Mouse (Mus musculus) WW6 (cell line): ENCODE data around the gene Arhgap10.
"Not testable (repeated sequence)": the region's sequence is repeated elsewhere in the genome, so short reads cannot be mapped to it uniquely, and the experiment has no call there.

Experiments
- DNase-seq: peaks from one replicate; pipeline ENCODE4 v3.0.0-alpha.2; 2013; ENCODE audit warnings: low read depth, low spot score

Arhgap10 gene

DNA sequence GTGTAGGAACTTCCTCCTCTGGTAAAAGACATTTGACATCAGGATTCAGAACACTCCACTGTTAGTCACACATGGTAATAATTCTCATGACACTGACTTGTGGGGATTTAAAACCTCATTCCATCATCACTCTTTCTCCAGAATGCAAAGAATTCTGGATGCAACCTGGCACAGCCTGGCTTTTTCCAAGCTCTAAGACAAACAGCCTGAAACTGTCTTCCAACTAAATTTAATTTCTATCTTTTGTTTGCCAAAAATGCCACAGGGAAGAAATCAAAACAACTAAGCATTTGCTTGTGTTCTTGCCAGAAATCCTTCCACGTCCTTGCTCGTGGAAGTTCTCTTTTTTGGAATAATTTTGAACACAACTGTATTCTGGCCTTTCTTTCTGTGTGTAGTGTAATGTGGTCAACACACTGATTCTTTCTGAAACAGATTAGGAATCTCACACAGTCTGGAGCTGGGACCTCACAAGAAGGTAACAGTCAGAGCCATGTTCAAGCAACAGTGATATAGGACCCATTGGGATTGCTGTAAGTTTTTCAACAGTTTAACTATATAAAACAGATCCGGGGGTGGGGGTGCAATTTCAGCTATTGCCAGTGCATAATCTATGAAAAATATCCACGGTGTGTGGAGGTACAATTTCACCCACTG lies 167.5 kb downstream of the Arhgap10 start:
- no peak for DNase-seq

DNA sequence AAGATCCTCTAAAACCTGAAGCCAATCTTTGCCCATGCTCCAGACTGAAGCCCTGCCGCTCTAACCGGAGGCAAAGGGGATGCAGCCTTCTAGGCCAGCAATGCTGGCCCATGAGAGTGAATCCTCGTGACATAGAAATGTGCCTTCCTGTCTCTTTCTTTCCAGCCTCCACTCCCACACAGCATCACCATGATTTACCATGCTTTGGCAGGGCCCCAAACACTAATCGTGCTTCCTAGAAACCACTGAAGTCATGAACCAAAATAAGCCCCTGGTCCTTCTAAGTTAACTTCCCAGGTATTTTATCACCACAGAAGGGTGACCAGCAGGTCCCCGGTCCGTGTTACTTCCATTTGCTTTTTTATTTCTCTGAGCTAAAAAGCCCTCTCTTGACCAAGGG lies 173.8 kb downstream of the Arhgap10 start:
- no peak for DNase-seq

DNA sequence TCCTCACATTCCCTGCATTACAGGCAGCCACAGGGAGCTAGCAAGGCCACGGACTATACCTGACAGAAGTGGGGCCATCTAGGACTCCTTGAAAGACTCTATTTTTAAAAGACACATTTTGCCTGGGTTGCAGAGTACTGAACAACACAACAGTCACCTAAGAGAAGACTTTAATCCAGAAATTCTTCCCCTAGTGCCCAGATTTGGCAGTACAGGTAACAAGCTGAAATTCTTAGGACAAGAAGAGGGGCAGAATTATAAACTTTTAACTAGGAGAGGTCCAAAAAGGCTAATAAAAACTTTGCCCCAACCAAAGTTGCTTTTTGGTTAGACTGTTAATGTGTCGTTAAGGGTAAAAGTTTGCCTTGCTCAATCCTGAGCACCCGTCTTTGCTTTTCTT lies 174.4 kb downstream of the Arhgap10 start:
- no peak for DNase-seq

DNA sequence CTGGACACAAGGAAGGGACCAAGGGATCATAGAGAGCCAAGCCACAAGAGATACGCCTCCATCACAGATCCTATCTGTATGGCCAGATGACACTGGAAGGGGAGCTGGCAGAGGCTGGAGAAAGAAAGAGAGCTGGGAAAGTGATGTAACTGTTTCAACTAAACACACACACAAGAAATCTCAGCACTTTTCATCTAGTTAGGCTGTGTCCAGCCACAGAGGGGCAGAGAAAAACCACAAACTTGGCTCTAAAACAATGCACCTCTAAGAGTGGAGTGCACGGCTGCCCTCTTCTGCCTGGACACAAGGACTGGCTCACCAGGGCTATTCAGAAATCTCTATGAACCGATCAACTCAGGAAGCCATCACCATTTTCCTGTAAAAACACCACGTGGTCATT lies 175.6 kb downstream of the Arhgap10 start:
- no peak for DNase-seq

DNA sequence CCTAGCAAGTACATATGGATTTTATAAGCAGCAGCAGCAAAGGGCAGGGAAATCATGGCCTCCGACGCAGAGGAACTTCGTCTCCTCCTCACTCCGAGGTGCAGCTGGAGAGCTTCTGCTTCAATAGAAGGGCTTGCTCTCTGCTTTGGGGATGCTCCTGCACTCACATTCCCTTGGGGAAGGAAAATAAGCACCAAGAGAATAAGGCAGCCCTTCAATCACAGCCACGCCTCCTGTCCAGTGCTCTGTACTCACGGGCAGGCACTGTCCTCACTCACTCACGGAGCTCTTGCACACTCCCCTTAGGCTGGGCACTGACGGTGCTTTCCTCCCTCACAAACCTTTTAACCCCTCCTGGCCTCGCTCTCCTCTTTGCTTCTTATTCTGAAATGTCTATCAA lies 176.4 kb downstream of the Arhgap10 start:
- DNase-seq: no peak

DNA sequence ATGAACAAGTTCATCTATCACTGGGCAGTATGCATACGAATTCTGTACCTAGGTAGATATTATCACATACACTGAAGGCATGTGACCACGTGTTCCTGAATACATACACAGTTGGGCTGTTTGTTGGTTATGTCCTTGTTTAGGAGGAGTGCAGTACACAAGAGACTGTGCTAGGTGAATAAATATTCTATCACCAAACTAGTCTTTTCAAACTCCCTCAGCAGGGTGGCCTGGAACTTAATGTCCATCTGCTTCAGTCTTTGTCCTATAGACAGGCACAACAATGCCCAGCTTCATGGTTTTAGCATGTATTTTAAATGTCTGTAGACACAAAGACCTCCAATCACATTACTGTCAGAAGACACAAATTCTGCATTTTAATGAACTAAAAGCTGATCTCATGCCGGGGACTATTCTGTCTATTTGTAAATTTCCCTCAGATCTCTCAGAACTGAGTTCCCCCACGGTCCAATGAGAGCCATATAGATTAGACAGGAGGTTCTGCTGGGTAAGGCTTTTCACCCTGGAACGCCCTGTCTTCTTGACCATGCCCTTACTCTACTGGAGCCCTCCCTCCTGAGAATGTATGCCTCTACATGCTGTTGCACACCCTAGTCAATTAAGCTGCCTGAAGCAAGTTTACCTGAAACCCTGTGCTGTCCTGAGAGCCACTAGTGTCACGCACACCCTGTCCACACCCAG lies 177.6 kb downstream of the Arhgap10 start:
- DNase-seq: no peak

DNA sequence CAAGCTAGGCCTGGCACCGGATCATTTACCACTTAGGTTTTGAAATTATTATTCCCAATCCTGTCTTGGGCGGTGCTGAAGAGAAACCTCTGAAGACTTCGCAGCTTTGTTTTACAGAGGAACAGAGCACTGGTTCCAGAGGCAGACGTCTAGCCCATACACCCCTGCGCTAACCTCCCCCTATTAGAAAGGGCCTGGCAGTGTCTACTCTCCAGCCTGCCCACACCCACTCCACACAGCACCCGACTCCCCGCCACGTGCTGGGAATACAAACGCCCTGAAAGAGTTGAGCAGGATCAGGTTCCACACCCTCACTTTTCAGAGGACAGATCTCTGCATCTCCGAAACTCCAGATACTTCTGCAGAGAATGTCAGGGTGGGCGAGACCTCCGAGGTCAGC lies 180.5 kb downstream of the Arhgap10 start:
- DNase-seq: no peak

DNA sequence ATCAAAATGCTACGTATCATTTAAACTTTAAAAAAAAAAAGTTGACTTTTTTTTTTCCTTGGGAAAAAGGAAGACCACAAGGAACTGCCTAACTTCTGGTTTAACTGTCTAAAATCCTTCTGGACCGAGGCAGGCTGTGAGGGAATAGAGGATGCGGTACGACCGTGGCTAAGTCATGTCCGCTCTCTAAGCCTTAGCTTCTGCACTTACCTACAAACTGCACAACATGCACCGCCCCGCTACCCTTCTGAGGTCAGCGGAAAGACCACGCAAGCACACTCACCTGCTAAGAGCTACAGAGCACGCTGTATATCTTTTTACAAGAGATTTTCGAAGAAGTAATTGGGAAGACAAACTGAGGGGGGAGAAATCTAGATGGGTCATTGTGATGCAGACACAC lies 186.6 kb downstream of the Arhgap10 start:
- no peak for DNase-seq

DNA sequence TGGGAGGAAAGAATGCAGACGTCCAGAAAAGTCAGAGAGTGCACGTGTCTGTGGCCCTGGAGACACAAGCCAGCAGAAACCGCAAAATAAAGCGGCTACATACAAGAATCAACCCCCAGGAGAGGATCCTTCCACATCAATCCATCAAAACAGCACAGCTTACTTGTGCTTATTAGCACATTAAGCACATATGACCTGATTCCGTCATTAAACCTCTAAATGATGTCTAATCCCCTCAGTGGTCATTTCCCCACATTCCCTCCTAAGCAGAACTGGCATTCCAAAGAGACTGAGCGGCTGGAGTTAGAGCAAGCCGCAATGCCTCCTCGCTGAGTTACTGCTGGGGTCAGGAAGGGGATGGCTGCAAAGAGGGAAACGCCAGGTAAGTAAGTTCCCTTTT lies 187.4 kb downstream of the Arhgap10 start:
- no peak for DNase-seq

DNA sequence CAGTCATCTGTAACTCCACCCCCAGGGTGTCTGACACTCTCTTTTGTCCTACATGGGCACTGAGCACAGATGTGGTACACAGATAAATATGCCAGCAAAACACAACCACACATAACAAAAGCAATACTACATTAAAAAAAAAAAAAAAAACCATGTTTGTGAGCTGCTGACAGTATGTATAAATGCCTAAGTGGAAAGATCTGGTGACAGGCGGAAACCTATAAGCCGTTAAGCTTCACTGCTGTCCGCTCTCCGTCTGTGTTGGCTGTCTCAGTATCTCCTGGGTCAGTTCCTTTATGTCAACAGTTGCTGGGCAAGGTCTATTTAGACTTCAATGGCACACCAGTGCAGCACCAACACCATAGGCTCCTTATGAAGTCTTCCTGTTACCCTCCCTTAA lies 188.0 kb downstream of the Arhgap10 start:
- no peak for DNase-seq

DNA sequence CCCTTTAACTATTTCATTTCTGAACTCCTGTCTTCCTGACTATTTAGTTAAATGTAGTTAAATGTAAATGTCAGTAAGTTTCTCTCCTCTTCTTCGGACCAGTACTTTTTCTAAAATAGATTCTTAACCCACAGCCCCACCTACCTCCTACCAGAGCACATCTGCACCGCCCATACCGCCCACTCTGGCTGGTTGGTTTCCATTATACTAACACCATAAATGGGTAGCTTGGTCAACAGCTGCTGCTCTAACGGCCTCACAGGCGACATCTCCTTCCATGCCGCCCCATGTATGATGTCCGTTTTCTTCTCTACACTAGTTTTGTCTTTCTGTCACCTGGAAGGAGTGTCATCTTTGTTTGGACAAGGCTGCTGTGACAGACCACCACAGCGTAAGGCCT lies 189.3 kb downstream of the Arhgap10 start:
- no peak for DNase-seq

DNA sequence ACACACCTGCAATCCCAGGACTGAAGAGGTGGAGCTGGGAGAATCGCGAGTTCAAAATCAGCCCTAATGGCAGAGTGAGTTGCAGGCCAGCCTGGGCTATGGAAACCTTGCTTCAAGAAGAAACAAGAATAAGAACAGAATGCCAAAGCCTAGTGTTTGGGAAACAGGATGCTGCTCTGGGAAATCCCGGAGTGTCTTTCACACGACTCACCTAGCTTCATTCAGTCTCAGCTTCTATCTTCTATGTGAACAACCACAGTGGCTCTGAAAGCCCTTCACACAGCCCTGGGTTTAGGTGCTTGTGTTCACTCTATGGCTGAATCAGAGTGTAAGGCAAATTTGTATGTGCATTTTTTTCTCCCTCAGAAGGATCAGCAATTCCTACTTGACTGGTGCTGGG lies 190.4 kb downstream of the Arhgap10 start:
- no peak for DNase-seq

DNA sequence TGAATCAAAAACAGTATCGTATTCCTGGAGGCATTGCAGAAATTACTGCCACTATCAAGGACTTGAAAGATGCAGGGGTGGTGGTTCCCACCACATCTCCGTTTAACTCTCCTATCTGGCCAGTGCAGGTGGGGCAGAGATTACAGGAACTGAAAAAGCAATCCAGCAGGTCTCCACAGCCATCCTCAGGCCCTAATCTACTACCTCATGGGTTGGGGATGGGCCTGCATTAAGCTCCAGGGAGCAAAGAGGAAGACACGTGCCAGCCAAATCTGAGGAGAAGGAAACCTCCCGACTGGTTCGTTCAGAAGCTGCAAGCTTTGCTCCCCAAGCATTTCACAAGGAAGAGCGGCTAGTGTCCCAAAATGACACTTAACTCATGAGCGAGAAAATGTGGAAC lies 195.0 kb downstream of the Arhgap10 start:
- DNase-seq: not testable (repeated sequence)

DNA sequence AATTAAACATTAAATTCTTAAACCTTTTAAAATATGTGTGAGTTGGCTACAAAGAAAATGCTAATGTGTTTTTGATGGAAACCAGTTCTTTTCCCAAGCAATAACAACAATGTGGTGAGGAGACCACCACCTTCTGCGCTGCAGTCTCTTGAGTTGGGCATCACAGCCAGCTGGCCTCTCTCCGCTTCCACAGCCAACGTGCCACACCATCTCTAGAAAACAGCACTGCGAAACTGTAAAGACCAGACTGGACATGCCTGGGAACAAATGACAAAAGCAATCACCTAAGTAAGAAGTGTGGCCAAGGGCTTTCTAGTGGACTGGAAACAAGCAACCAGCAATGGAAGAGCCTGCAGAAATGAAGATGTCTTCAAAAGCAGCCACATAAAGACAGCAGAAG lies 195.9 kb downstream of the Arhgap10 start:
- no peak for DNase-seq

DNA sequence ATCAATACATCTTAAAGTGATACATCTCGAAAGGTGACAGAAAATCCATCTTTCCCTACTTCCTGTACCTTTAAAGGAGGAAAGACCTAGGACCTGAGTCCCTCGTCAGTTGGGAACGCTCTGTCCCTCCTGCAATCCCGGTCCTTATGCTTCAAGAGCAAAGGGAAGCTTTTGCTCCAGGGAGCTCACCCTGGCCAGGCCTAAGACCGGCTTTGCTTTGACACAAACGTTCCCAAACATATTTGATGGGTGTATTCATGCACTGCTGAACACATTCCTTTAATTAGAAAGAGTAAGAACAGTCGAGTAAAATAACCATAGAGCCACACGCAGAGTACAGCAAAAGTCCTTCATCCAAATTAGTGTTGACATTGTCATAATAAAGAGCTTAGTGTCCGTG lies 199.2 kb downstream of the Arhgap10 start:
- no peak for DNase-seq

DNA sequence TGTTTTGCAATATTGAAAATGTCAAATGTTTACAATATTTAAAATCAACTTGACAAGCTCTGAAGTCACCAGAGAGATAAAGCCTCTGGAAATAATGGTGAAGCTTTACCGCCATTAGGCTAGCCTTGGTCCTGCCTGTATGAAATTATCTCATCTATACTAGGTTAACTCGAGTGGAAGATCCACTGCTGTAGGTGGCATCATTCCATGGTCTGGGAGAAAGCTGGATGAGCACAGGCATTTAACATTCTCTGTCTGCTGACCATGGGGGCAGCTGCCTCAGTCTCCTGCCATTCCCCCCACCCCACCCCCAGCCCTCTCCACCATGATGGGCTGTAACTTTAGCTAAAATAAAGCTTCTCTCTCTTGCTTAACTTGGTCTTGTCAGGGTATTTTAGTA lies 200.0 kb downstream of the Arhgap10 start:
- no peak for DNase-seq

DNA sequence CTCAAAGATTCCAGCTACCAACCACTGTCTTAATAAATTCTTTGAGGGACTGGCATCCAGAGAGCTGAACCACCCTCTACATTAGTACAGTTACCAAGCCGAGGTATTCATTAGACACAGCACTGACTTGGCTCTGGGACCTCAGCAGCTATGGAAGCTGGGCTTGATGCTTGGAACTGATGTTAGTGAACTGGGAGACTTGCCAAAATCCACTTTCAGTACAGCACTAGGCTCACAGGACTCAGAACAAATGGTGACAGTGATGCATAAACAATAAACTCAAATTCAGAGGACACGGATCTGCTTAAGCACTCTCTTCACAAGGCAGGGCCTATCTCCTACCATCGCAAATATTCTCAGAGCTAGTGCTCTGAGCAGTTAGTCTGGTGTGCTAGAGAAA lies 204.8 kb downstream of the Arhgap10 start:
- no peak for DNase-seq

DNA sequence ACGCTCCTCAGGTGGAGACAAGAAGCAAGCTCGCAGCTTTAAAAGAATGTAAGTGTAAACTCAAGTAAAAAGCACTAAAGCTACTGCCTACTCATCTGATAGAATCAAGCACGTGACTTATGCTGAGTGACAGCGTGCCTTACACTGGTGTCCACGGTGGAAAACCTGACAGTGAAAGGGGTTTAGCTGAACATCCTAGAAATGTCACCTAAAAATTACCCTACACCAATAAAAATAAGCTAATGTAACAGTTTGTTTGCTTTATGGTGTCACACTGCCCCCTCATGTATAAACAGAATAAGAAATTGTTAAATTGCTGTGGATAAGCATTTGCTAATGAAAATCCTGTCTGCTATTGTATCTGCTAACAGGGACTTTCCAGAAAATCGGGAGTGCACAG lies 206.0 kb downstream of the Arhgap10 start:
- DNase-seq: no peak

DNA sequence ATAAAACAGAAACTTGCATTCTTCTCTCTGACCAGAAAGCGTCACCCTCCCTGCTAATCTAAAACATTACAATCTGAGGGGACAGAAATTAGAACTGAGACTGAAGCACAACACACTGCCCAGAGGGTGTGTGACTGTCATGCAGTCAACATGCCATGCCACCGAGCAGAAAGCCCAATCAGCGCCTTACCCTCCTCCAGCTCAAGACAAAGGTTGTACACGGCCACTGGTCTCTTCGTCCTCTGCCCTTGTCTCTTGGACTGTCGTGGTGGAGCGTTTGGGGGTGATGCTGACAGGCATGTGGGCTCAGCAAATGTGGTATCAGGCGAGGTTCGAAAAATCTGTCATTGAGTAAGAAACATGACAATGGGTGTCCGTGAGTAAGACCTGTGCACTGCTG lies 207.2 kb downstream of the Arhgap10 start:
- no peak for DNase-seq

DNA sequence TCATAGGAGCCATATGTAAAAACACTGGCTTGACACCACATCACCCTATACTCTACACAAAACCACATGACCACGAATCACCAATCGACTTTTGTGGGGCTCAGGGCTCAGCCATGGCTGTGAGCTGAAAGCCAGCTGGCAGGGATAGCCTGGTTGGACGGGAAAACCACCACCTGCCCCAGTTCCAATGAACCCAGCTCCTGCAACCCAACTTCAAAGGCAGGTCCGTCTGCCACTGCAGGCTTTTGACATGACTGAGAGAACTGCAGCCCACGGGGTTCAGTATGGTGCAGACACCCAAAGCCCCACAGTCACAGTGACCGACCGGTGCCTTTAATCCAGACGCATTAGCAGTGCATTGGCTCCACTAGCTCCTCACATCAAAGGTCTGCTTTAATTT lies 207.7 kb downstream of the Arhgap10 start:
- DNase-seq: no peak

DNA sequence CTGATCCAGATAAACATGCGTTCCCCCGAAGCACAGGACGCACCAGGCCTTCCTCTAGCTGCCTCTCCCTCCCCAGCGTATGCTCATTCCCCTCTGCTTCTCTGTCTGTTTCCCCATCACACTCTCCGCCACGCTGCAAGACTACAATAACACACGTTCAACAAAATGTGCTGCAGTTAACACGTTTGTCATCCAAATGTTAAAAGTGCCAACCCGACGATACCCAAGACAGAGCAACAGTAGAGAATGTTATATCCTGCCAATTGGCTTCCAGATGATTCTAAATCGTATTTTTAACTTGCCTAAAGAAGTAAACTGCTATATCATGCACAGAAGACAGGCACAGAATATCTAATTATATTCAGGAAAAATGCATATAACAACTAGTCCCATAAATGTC lies 223.2 kb downstream of the Arhgap10 start:
- no peak for DNase-seq

DNA sequence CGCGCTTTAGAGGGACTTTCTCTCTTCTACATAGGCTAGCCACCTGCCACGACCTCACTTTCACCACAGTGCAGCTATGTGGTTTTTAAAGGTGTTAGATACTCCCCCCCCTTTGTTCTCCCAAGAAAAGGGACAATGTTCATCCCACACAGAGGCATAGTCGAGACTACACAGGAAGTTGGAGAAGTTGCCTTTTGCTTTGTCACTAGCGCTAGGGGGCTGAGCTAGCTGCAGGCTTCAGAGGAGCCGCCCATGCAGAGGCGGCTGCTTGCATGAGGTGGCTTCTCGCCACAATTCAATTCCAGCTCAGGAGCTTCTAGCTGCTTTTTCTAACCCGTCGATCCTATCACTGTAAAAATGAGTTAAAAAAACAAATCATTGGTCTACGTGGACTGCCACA lies 225.1 kb downstream of the Arhgap10 start:
- no peak for DNase-seq

DNA sequence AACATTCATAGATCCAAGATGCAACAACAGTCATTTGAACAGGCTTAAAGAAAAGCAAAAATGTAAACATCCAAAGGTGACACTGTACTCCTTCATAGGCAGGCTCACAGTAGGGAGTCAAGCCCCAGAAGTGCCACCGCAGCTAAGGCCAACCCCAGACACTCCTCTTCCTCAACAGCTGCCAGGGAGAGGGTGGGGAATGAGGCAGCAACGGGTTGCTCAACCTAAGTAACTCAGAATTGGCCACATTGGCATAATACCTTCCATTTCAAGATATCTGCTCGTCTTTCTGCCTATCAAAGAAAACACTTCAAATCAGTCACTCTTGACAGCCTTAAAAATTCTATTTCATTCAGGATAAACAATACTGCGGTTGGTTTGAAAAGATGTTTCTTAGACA lies 225.6 kb downstream of the Arhgap10 start:
- DNase-seq: no peak

DNA sequence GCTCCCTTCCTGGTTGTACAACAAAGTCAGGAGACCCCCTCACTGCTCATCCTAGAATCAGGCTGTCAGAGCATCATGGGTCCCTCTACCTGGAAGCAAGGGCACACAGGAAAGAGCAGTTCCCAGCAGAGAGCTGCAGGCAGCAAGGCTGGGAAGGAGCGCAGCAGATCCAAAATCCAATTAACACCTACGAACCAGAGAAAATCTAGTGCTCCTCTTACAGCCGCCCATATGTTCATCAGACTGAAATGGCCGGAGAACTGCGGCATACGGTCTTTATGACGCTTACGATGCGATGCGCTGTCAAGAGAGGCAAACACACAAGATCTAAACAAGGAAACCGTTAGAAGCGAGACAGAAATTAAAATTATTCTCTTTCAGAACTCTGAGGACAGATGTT lies 229.3 kb downstream of the Arhgap10 start:
- DNase-seq: no peak
